Mouse (Mus musculus) lung, embryonic 14.5 days (tissue): ENCODE results near the gene 1700020N01Rik. TPM values are rescaled to one million over a fixed set of nuclear protein-coding genes. Genes with fewer than 3 reads are reported as not detected.

Source experiments
- ATAC-seq: fragments of 200-750 bp; cut with Nextera tagmentation; 2 replicates; pipeline ENCODE4 v1.8.0; 2017; ENCODE audit warnings: mild to moderate bottlenecking, moderate TSS enrichment, moderate library complexity; ENCODE audit not compliant: insufficient read depth
- DNase-seq: peaks from one replicate; pipeline ENCODE4 v3.0.0-alpha.2; 2015
- H3K27ac ChIP-seq: fragments of 300-500 bp; sonication (generic); 2 replicates; pipeline ENCODE4 v1.5.1; 2014; ENCODE audit warnings: low read depth, mild to moderate bottlenecking, moderate library complexity
- H3K27me3 ChIP-seq: fragments of 300-500 bp; sonication (generic); 2 replicates; pipeline ENCODE4 v1.6.1; 2014; ENCODE audit warnings: low read length, control low read depth; ENCODE audit not compliant: insufficient read depth
- H3K36me3 ChIP-seq: fragments of 300-500 bp; sonication (generic); 2 replicates; pipeline ENCODE4 v1.6.1; 2014; ENCODE audit warnings: control low read depth; ENCODE audit not compliant: insufficient read depth
- H3K4me1 ChIP-seq: fragments of 300-500 bp; sonication (generic); 2 replicates; pipeline ENCODE4 v1.6.1; 2014; ENCODE audit warnings: antibody characterized with exemption, control low read depth; ENCODE audit not compliant: insufficient read depth
- H3K4me2 ChIP-seq: fragments of 300-500 bp; sonication (generic); 2 replicates; pipeline ENCODE4 v1.6.1; 2014; ENCODE audit warnings: mild to moderate bottlenecking
- H3K4me3 ChIP-seq: fragments of 300-500 bp; sonication (generic); 2 replicates; pipeline ENCODE4 v1.5.1; 2014; ENCODE audit warnings: low read depth, low read length
- H3K9ac ChIP-seq: fragments of 300-500 bp; sonication (generic); 2 replicates; pipeline ENCODE4 v1.6.1; 2014
- H3K9me3 ChIP-seq: fragments of 300-500 bp; sonication (generic); 2 replicates; pipeline ENCODE4 v1.6.1; 2016; ENCODE audit warnings: low read depth, low read length, control low read depth
- CTCF ChIP-seq: IDR thresholded peaks from 2 replicates; pipeline ENCODE4 v1.5.1; 2016; ENCODE audit warnings: antibody characterized with exemption, low read depth
- WGBS: fragments of 180-500 bp; shearing (Covaris S2); extraction: QIAGEN DNeasy Blood & Tissue Kit; methylation state at CpG from one replicate; pipeline ENCODE4 v1.1.7; 2014; 5-methylcytosine and 5-hydroxymethylcytosine counted together
- polyA plus RNA-seq: library from polyadenylated mRNA; unstranded; fragments of >200 nt; fragmentation: Nextera tagmentation; extraction: Ambion mirVana; gene quantifications from 2 replicates; pipeline ENCODE4 v1.2.1, GENCODE M21; 2014

Gene 1700020N01Rik
- polyA plus RNA-seq, 1 experiment from 2014 or later: not detected

- Histone ChIP-seq H3K9me3 (no peaks in the 10 kb centered on the region), H3K4me2 (peak overlapping the region; percentile 43), H3K36me3 (no peaks in the 10 kb centered on the region), H3K4me1 (no peaks in the 10 kb centered on the region), H3K4me3 (no peak overlapping the region), H3K9ac (no peak overlapping the region), H3K27ac (peak overlapping the region; percentile 3; the same call in 1 of the 2 replicates), H3K27me3 (no peaks in the 10 kb centered on the region)
- TF ChIP-seq CTCF: no peak
- DNase-seq (peak; percentile 73), ATAC-seq (peak; percentile 71)
- 37% methylated on average over 17 of the region's 17 CpGs for WGBS
These were observed 76.0 kb downstream of the 1700020N01Rik start for GRCm38 (mm10) chr10:21668976-21669375.

- TF ChIP-seq CTCF: no peak
- no peak for ATAC-seq
These were observed 76.8 kb downstream of the 1700020N01Rik start for GRCm38 (mm10) chr10:21669750-21670161.

DNA sequence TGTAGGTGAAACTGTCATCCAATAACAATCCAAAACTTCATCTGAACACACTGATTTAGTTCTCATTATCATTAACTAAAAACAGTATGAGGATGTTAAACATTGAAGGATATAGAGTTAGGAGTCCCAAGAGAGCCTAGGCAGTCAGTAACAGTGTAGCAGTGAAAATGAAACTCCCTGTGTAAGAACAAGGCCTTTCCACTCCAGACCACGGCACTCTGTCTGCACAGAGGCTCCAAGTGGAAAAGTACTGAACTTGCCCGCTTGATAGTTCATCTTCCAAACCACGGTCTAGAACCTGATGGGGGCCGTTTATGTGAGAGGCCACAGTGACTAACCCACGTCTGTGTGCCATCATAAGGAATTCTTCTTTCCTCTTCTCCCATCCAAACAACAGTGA, 77.2 kb downstream of the 1700020N01Rik start:
- Histone ChIP-seq H3K4me1 (no peaks in the 10 kb centered on the region), H3K9ac (no peak overlapping the region), H3K27me3 (no peaks in the 10 kb centered on the region), H3K4me3 (no peak overlapping the region), H3K27ac (no peak overlapping the region), H3K36me3 (no peaks in the 10 kb centered on the region), H3K4me2 (no peak overlapping the region), H3K9me3 (no peaks in the 10 kb centered on the region)
- DNase-seq (no peak), ATAC-seq (no peak)
- WGBS: 82% methylated on average over 5 of the region's 5 CpGs
- no peak for TF ChIP-seq CTCF

More at GRCm38 (mm10) chr10:21669750-21670161, 76.8 kb downstream of the 1700020N01Rik start:
- H3K4me1 ChIP-seq: no peaks in the 10 kb centered on the region
- no peaks in the 10 kb centered on the region for H3K27me3 ChIP-seq
- no peak overlapping the region for H3K9ac ChIP-seq
- H3K4me3 ChIP-seq: no peak overlapping the region
- H3K9me3 ChIP-seq: no peaks in the 10 kb centered on the region
- no peak overlapping the region for H3K4me2 ChIP-seq
- H3K36me3 ChIP-seq: no peaks in the 10 kb centered on the region
- DNase-seq: peak; percentile 41
- H3K27ac ChIP-seq: peak overlapping the region; percentile 3; the same call in 1 of the 2 replicates
- 56% methylated on average over 11 of the region's 11 CpGs for WGBS

Other genes with a start within 250 kb of the 1700020N01Rik start
- gene Aldh8a1, start 215.9 kb upstream of the 1700020N01Rik start, polyA plus RNA-seq: 0.08 TPM in 1 of 2 replicates, not detected in the other